Mouse (Mus musculus) thymus, postnatal 10 days (tissue): ENCODE measurements around the gene Cop1.

Experiments used
- DNase-seq, 2 experiments: peaks; one replicate each; pipeline ENCODE4 v3.0.0; 2021; ENCODE audit warnings: low spot score in 2 of 2

Cop1 gene

DNA sequence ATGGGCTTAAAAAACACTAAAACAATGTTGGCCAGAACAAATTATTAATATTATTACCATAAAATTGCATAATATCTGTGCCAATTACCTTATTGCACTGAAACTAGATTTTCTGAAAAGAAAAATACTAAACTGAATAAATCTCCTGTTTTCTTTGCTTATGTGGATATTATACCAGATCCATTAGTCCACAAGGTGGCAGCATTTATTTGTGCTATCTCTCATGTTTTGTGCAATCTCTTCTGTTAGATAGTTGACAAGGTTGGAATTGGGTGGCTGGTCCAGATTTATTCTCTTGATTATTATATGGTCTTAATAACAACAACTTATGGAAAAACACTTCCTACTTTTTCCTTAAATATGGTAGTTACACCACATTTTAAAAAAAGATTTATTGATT, 58.1 kb downstream of the Cop1 start:
- peak in 1 of 2 experiments; percentile 7 for DNase-seq

DNA sequence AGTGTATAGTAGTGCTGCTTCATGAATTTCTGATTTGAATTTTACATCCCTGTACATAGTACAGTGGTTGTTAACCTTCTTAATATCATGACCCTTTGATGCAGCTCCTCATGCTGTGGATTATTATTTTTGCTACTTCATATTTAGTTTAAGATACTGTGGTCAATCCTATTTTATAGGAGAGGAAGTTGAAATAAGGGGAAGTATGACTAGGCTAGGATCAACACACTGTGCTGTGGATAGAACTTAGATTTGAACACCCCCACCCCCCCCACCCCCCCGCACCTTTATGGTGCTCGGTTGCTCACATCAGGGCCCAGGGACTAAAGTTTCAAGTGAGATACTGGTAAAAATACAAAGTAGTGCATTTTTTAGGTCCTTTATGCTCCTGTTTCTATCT, 58.7 kb downstream of the Cop1 start:
- DNase-seq: no peak

DNA sequence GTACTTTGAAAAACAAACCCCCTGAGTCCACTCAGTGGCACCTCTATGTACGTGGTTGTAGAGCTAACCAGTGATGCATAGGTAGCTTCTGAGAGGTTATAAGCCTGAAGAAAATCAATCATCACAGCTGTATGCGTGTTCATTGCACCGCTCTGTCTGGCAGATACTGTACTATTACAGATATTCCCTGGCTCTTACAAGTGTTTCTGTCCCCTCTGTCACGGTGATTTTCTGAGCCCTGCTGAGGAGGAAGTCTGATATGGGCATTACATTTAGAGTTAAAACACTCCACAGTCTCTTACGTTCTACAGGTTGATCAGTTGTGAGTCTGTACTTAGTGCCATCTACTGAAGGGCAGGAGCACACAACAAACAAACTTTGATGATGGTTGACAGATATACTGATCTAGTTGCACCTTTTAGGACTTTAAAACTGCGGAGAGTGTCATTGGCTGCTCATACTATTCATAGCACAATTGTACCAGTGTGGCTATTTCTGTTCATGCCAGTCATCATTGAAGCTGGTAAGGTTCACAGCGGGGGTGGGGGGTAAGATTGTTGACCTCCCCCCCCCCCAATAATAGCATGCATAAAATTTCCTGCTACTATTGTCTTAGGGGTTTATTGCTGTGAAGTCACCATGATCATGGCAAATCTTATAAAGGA, 69.4 kb downstream of the Cop1 start:
- no peak for DNase-seq

DNA sequence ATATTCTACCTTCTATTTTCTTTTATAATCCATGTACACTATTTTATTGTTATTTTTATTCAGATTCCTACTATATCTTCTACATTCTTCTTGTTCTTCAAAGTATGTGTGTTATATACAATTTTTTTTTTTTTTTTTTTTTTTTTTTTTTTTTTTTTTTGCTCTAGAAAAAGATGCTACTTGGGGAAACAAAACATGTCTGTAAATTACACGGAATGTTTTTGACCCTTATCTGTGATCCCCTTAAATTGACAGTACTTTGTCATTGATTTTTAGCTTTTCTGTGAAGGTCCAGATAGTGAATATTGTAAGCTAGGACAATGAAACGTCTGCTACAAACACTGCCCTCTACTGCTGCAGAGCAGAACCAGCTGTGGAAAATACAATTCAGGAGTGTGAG, 81.5 kb downstream of the Cop1 start:
- no peak for DNase-seq

DNA sequence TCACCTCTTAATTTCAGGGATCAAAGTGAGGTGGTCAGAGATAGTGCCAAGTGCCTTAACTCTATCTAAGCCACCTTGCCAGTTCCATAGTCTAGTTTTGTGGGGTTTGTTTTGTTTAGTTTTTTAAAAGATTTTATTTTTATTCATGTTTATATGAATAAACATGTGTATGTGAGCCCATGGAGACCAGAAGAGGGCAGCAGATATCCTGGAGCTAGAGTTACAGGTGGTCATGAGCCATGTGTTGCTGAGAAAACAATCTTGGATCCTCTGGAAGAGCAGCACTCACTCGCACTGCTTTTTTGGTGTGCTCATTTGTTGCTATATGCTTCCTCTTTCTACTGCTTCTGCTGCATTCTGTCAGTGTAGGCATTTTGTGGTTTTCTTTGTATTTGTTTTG, 90.5 kb downstream of the Cop1 start:
- DNase-seq: no peak

DNA sequence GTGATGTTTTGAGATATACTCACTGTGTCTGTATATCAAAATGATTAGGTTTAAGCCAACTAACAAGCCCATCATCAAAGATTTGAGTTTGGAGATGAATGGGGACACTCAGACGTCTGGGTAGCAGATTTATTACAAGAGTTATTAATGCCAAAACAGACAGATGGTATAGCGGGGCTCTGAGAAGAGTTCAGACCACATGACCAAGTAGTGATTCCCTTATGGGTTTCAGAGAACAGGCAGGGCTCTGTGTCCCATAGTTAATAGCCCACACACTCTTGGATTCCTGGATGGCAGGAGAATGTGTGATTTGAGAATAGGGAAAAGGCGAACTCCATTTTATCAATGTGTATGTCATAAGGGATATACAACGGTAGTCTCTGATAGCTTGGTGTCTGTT, 98.9 kb downstream of the Cop1 start:
- no peak for DNase-seq

DNA sequence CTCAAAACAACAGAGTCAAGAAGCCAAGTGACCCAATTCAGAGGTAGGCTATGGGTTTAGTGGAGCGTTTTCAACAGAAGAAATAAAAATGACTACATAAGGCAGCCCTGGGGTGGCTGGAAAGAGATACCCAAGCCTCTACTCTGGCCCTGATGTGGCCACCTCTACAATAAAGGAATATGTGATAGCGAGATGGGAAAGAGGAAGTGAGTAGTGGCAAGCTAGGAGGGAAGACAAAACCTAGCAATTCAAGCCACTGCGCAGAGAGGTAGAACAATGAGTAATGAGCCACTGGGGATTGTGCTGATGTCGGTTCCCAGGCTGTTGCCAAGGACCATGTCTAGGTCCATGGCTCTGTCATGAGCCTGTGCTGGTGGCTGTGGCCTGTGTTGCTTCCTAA, 102.0 kb downstream of the Cop1 start:
- no peak for DNase-seq

DNA sequence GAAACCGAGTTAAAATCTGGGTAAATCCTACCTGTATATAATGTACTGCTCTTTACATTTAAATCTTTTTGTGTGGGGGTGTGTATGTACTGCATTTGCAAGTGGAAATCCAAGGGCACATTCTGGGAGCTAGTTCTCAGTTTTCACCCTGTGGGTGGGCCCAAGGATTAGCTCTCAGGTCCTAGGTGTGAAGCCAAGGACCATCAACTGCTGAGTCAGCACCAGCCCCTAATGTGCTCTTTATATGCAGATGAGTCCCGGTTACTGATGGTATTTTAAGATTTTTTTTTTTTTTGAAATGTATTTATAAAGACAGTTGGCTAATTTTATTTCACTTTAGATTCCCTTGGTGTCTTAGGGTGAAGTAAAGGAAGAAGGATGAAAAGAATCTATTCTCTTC, 110.2 kb downstream of the Cop1 start:
- no peak for DNase-seq

DNA sequence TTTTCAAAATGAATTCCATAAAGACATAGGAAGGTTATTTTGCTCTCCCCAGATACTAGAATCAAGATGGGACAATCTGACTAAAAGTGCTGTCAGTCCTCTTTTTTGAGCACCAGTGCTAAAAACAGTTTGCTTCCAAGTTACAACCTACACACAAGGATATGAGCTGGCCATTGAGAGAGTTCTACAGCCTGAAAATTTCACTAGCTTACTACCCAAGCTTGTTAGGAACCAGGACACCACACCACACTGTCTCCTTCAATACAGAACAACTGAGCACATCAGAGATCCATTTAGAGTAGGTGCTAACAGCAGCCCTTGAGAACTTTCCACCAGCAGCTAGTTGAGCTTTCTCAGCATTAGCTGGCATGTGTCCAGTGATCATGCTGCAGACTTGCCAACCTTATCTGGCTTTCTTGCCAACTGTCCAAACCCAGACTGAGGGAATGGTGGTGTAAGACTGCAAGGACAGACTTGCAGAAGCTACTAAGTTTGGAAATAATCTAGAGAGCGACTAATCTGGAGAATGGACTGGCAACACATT, 123.0 kb downstream of the Cop1 start:
- DNase-seq: no peak

DNA sequence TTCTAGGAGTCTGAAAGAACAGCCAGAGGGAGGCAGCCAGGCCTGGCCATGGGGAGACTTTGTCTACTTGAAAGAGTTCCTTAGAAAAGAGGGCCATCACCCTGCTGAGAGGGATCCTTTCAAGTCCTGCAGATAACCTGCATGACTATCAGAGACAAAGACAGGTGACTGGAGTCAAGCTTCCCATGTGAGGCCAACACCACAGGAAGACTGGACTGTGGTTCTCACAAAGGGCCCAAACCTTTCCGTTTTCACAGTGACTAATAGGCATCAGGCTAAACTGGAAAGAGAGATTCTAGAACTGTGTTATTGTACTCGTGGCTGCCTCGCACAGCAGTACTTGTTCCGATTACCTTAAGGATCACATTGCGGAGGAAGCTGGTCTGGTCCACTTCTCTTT, 126.6 kb downstream of the Cop1 start:
- no peak for DNase-seq

DNA sequence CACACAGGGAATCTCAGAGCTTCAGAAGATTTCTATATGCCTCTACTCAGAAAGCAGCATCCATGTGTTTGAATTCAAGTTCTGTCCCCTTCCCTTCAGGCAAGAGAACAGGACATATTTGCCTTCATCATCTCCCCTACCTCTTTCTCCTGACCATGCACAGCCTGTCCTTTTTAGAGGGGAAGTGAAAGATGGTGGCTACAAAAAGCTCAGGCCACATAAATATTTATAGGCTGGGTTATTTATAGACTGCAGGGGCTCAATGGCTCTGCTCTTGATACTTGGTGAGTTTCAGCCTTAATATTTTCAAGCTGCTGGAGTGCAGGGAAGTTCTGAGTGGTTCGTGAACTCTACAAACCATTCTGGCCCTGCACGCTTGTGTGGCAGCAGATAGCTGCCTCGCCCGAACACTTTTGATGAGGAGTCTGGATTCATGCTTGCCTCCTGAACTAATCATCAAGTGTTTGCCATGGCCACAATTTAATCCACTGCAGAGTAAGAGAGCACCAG, 139.8 kb downstream of the Cop1 start:
- DNase-seq: no peak

DNA sequence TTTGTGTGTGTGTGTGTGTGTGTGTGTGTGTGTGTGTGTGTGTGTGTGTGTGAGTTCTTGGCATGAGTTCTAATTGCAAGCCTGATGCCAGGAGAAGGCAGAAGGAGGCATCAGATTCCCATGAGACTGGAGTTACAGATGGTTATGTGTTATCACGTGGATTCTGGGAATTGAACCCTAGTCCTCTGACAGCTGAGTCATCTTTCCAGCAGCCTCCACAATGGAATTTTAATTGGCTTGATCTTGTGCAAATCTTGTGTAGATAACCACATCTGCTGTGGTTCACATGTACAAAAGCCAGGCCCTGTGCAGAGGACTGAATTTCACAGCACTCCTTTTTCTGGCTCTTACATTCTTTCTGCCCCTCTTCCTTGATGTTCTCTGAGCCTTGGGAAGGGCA, 150.1 kb downstream of the Cop1 start:
- no peak for DNase-seq

DNA sequence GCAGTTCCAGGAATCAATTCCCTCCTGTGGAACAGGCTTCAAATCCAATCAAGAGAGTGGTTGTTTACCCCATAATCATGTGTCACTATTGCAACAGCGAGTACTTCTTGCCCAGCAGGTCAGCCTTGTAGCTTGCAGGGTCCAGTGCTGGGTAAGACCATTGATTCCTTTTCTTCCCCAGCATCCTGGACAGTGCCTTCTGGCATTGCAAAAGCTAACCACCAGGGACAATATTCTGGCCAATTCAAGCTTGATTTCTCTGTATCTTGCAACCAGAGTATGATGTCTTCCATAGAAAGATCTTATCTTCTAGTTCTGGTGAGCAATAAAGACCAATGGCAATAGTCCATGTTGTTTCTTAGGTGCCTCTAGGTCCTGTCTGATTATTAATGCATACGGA, 150.8 kb downstream of the Cop1 start:
- DNase-seq: no peak

DNA sequence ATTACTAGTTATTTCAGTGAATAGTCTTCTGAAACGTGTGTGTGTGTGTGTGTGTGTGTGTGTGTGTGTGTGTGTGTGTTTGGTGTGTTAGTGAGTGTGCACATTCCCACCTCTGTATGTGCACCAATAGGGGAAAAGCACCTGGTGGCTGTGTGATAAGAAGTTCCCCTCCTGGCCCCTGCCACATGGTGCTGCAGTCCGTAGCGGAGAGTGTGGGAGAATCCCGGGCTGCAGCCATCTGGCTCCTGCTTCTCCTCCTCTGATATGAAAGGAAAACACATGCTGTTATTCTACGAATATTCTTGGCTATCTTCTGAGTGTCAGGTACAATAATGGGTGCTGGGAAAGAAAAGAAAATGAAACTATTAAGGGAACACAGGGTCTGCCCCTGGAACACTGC, 154.3 kb downstream of the Cop1 start:
- DNase-seq: no peak

DNA sequence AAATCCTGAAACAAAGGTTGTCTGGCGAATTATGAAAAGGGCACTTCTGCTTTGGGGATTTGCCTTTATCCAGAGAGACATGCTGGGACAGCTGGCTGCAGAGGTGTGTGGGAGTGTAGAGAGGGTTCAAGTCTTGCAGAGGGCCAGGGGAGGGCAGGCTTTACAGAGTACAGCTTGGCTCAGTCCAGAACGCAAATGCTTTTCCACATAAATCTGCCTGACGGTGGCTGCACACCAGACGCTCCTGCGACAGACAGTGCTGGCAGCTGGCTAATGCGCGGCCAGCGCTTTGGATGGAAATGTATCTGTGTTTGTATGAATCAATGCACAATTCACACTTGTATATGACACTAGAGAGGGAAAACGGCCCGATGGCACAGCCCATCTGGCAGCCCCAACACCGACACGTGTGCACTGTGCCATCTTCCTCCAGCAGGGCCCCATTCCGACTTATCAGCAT, 156.5 kb downstream of the Cop1 start:
- no peak for DNase-seq

DNA sequence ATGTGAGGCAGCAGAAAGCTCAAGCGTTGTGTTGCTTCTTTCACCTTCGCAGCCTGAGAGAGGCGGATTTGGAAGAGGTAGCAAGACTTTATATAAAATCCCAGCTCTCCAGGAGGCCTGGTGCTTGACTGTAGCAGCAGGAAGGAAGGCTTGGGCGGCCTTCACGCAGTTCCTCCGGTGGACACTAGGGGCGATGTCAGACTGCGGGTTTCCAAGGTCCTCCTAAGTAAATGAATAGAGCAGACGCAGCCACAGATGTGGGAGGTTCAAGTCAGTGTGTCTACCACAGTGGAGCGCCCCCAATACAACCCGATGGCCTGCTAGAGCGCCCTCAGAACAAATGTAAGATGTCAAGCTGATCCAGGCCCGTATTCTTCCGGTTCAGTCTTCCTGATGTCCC, 157.9 kb downstream of the Cop1 start:
- peak; percentile 53 to 73 for DNase-seq

DNA sequence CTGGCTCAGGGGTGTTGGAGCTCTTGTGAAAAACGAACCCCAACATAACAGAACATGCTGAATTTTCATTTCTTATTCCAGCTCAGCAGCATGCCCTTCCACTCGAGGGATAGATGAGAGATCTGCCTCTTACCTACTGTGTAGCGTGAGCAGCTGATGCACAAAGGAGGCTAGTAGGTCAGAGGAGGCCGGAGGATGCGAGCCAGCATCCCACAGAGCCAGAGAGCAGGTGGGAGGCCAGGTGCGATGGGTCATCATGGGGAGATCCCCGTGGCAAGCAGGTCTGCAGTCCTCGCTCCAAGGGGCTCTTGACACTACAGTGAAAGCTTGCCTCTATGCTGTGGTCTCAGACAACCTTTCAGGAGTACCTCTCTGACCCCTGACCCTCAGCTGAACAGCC, 160.5 kb downstream of the Cop1 start:
- no peak for DNase-seq

DNA sequence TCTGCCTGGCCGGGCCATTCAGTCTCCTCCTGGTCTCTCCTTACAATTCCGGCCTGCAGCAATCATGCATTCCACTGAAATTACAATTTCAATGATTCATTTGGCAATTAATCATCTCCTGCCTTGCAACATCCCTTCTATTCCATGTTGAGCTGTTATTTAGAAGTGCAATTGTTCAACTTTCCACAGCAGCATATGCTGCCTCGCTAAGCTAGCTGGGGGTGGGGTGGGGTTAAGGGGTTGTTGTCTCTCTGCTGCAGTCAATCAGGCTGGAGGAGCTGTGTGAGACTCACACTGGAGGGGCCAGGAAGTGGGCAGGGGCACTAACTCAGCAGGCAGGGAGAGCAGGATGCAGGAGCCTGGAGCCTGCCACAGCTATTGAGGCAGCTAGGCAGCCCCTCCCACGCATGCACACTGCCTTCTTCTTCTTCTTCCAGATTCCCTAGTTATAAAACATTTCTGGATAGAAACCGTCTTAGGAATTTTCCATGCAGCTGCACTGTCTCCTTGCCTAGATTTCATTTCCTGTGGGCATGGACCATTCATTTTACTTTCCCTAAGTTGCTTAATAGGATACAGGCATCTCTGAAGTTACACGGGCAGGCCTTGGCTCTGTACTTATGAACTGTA, 161.1 kb downstream of the Cop1 start:
- peak in 1 of 2 experiments; percentile 14 for DNase-seq

DNA sequence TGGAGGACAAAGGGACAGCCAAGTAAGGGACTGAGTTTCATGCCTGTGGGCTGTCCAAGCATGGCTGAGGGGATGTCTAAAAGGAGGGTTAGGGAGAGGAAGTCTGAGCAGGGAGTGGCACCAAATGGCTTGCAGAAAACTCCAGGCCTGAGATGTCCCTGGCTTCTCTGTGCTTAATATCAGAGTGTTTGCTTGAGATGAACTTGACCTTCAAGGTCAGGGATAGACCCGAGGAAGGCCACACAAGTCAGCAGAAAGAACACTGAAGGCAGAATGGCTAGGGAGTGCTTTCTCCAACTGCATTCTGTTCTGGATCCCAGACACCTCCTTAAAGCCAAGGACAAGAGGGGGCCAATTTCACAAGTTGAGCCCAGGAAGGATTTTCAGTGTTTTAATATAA, 161.8 kb downstream of the Cop1 start:
- DNase-seq: no peak

DNA sequence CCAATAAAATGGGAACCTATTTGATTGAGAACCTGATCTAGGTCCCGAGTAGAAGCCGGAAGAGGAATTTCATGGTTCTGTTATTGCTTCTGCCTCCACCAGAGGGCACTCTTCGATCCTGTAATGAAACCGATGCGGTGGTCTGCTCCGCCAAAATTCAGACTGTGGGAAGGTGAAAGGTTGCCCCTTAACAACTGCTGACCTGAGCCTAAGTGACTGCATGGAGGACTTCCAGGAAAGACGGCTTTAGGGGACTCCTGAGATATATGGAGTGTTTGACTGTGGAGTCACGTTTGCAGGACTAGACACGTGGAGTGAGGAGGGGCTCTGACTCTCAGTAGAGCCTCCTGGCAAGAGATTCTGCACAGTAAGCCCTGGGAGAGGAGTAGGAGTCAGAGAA, 164.4 kb downstream of the Cop1 start:
- peak in 1 of 2 experiments; percentile 49 for DNase-seq
